Mouse (Mus musculus): ENCODE results near the gene Maea. TPM values are rescaled to one million over a fixed set of nuclear protein-coding genes. Genes with fewer than 3 reads are reported as not detected.
"Not testable (repeated sequence)": the region's sequence is repeated elsewhere in the genome, so short reads cannot be mapped to it uniquely, and the experiment has no call there.

The Maea gene
- 100 to 1,000 TPM in 1 of 2 experiments, 10 to 100 TPM in 1; 90.8 to 100 TPM for total RNA-seq (2021)

GRCm38 (mm10) chr5:33335273-33335976, at the start of gene Maea:
Maea (plus strand) TSS chr5:33335509.
- intact Hi-C loops (cut with DNase I), result loop anchor here (1.0 kb wide), 2 partner anchors 43 to 60 kb away; partner anchors contain the start of gene Uvssa

GRCm38 (mm10) chr5:33293796-33294430, 41.4 kb upstream of the Maea start:
- intact Hi-C loops (cut with DNase I), result no loop called here
- DNase-seq (ENCODE audit: low spot score in 2 of 2), result no peak

More at GRCm38 (mm10) chr5:33335273-33335976, at the start of gene Maea:
- DNase-seq (ENCODE audit: low spot score in 2 of 2), result peak; percentile 99

GRCm38 (mm10) chr5:33297164-33297563, 38.1 kb upstream of the Maea start:
- intact Hi-C loops (cut with DNase I), result no loop called here
- no peak for DNase-seq (ENCODE audit: low spot score in 2 of 2)

DNA sequence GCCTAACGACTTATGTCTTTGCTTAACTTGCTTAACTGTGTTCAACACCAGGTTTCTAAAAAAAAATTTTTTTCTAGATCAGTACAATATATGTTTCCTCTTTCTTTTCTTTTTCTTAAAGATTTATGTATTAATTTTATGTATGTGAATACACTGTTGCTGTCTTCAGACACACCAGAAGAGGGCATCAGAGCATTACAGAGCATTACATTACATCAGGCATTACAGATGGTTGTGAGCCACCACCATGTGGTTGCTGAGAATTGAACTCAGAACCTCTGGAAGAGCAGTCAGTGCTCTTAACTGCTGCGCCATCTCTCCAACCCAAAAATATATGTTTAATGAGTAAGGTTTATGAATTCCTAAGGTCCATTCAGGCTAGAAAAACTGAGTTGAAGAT, 33.5 kb upstream of the Maea start:
- no peak for DNase-seq (ENCODE audit: low spot score in 2 of 2)
- intact Hi-C loops (cut with DNase I), result loop anchor here (10.0 kb wide), 1 partner anchor 247 kb away; no protein-coding TSS in a partner anchor

DNA sequence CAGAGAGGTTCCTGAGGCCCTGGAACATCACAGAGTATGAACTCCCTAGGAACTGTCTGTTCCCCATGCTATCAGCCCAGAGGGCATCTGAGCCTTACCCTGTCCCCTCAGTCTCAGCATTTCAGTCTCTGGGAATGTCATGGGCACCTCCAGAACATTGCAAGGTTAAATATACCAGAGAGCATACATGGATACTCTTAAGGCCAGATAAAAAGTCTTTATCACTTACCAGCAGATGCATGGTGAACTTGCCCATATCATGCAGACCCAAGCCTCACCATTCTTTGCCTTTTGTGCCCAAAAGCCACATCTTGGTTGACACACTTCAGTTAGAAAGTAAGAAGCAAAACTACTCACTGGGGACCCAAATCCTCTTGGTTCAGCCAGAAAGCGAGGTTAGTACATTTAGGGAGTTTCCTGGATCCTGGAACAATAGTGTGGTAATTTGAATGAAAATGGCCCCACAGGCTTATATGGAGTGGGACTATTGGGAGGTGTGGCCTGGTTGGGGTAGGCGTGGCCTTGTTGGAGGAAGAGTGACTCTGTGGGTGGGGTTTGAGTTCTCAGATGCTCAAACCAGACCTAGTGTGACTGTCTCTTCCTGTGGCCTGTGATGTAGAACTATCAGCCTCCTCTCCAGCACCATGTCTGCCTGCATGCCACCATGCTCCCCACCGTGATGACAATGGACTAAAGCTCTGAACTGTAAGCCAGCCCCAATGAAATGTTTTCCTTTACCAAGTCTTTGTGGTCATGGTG, 24.4 kb upstream of the Maea start:
- intact Hi-C loops (cut with DNase I), result no loop called here
- DNase-seq (ENCODE audit: low spot score in 2 of 2), result no peak

DNA sequence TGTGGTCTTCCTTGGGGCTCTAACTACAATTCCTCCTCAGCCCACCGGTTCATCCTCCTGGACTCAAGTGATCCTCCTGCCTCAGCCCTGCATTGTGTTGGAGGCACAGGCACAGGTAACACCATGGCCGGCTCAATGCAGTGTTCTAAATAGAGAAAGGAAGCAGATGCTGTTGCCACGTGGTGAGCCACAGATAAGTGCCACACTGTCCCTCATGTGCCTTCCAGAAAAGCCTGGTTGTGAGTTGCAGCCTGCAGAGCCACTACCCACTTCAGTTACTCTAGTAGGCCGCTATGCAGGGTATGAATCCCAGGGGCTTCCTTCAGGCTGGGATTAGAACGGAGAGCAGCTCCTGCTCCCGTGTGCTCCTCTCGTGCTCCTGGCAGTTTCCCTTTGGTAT, 23.1 kb upstream of the Maea start:
- intact Hi-C loops (cut with DNase I), result no loop called here
- no peak for DNase-seq (ENCODE audit: low spot score in 2 of 2)

- intact Hi-C loops (cut with DNase I), result no loop called here
Measured at GRCm38 (mm10) chr5:33324491-33324890, 10.8 kb upstream of the Maea start.

DNA sequence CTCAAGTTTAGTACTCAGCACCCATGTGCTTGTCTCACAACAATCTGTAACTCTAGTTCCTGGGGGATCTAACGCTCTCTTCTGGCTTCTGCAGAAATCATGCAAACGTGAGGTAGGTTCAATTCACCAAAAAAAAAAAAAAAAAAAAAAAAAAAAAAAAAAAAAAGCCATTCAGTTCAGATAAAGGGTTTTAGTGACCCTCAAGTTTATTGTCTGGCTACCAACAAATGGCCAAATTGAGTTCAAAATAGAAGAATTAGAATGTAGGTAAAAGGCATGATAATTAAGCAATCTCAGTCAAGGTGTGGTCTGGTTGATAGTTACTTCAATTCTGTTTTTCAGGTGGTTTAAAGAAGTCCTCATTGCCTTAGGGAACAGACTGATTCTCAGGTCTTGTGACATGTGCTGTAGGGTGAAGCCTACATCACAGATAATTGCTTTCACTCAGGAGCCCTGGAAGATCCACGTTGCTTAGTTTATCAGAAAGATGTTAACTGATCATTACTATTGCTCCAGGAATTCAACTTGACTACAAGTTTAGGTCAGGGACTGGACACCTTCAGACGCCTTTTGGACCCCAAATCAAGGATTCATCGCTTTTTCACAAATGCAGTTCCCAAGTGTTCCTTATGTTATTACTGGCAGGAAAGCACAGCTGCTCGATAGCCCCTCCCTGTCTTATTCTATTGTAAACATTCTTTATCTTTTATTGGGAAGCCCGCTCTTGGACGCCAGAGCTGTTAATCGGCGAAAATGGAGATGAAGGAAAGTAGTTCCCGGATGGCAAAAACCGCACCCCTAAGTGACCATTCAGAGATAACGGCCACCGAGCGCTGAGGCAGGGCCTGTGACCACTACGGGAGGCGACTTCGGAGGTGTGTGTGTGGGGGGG, 682 bp upstream of the Maea start:
- DNase-seq (ENCODE audit: low spot score in 2 of 2), result no peak
- intact Hi-C loops (cut with DNase I), result loop anchor here (1.0 kb wide), 2 partner anchors 44 to 59 kb away; partner anchors contain the start of gene Uvssa

More at GRCm38 (mm10) chr5:33324491-33324890, 10.8 kb upstream of the Maea start:
- DNase-seq (ENCODE audit: low spot score in 2 of 2), result no peak

DNA sequence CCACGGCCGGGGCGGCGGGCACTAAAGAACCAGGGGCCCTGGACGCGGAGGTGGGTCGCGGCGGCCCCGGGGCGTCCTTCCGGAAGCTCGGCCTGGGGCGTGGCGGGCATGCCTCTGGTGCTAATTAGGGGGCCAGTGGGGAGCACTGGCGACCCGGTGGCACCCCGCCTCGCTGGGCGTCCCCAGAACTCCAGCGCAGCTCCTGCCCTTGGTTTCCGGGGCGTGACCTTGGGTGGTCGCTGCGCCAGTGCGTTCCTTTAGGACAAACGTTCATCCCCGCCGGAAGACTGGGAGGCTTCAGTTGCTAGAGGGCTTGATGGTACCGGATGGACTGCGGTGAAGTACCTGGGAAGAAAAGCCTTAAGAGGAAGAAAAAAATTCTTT, 660 bp downstream of the Maea start:
- DNase-seq (ENCODE audit: low spot score in 2 of 2), result peak; percentile 12 to 37
- intact Hi-C loops (cut with DNase I), result loop anchor here (1.0 kb wide), 2 partner anchors 42 to 61 kb away; partner anchors contain the start of gene Uvssa

- DNase-seq (ENCODE audit: low spot score in 2 of 2), result no peak
- intact Hi-C loops (cut with DNase I), result no loop called here
Measured at GRCm38 (mm10) chr5:33337206-33337605, 1.9 kb downstream of the Maea start.

GRCm38 (mm10) chr5:33341165-33341564, 5.9 kb downstream of the Maea start:
- DNase-seq (ENCODE audit: low spot score in 2 of 2), result no peak
- intact Hi-C loops (cut with DNase I), result no loop called here

DNA sequence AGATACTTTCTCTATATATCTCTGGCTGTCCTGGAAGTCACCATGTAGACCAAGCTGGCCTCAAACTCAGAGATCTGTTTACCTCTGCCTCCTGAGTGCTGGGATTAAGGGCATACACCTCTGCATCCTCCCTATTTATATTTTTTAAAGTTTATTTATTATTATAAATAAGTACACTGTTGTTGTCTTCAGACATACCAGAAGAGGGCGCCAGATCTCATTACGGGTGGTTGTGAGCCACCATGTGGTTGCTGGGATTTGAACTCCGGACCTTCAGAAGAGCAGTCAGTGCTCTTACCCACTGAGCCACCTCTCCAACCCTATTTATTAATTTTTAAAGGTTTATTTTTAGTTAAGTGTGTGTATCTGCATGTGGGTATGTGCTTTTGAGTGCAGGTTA, 6.9 kb downstream of the Maea start:
- DNase-seq (ENCODE audit: low spot score in 2 of 2); intact Hi-C loops (cut with DNase I): not testable (repeated sequence)

DNA sequence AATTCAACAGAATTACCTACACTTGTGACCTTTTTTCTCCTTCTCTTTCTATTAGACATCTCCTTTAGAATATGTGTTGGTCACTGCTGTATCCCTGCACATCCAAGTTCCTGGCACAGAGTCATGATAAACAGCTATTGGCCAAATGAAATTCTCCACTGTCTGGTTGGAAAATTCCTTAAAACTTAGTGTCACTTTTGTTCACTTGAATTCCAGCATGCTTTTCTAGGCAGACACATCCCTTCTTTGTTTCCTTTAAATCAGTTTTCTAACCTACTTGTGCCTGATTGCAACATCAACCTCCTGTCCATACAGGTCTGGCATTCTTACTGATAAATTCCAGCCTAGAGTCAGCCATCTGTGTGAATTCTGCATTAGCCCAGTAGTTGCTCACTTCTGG, 7.5 kb downstream of the Maea start:
- no peak for DNase-seq (ENCODE audit: low spot score in 2 of 2)
- intact Hi-C loops (cut with DNase I), result no loop called here

- no peak for DNase-seq (ENCODE audit: low spot score in 2 of 2)
- intact Hi-C loops (cut with DNase I), result no loop called here
Measured at GRCm38 (mm10) chr5:33343571-33343970, 8.3 kb downstream of the Maea start.

GRCm38 (mm10) chr5:33344070-33344469, 8.8 kb downstream of the Maea start:
- no peak for DNase-seq (ENCODE audit: low spot score in 2 of 2)
- intact Hi-C loops (cut with DNase I), result no loop called here

DNA sequence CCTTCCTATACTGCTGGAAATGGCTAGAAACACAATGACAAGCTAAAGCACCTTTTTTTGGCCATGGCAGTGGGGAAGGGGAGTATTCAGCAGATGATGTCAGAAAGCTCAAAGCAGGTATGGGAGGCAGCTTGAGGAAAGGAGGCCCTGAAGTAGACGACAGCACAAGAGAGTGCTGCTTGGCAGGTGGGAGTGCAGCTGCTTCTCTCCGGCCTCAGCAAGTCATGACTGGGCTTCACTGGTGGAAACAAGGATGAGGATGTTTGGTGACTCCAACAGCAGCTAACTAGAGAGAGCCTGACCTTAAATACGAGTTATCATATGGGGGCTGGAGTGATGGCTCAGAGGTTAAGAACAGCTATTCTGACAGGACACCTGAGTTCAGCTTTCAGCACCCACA, 12.3 kb downstream of the Maea start:
- no peak for DNase-seq (ENCODE audit: low spot score in 2 of 2)
- intact Hi-C loops (cut with DNase I), result no loop called here

DNA sequence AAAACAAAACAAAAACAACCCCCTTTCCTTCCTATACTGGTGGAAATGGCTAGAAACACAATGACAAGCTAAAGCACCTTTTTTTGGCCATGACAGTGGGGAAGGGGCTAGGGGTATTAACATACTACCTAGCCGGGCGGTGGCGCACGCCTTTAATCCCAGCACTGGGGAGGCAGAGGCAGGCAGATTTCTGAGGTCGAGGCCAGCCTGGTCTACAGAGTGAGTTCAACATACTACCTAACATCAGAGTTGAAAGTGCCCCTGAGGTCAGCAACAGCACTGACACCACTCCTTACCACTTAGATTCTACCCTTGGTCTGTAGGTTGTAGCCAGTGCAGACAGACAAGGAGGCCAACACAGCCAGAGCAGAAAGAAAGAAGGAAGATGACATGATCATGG, 13.9 kb downstream of the Maea start:
- intact Hi-C loops (cut with DNase I), result no loop called here
- DNase-seq (ENCODE audit: low spot score in 2 of 2), result no peak

- DNase-seq (ENCODE audit: low spot score in 2 of 2), result no peak
- intact Hi-C loops (cut with DNase I), result no loop called here
Measured at GRCm38 (mm10) chr5:33349706-33350105, 14.4 kb downstream of the Maea start.

GRCm38 (mm10) chr5:33351556-33352272, 16.4 kb downstream of the Maea start:
- DNase-seq (ENCODE audit: low spot score in 2 of 2), result no peak
- intact Hi-C loops (cut with DNase I), result no loop called here

Measured in left cerebral cortex, postnatal 25 days (tissue).